Mouse (Mus musculus) forebrain, embryonic 11.5 days (tissue): ENCODE measurements at regions not wholly inside any gene's neighbourhood (a gene's known extent, or its start where the extent isn't known, plus 50 kb on each side); places are given as distances from the start of the nearest gene placed in this dataset.

ENCODE experiments used
- ATAC-seq: fragments of 200-750 bp; cut with Nextera tagmentation; replicated peaks from 2 replicates; pipeline ENCODE4 v1.8.0; 2017; ENCODE audit warnings: moderate TSS enrichment; ENCODE audit not compliant: low FRiP score
- DNase-seq: peaks from one replicate; pipeline ENCODE4 v3.0.0-alpha.2; 2017; ENCODE audit warnings: low spot score
- H3K27ac ChIP-seq: fragments of 300-500 bp; sonication (generic); 2 replicates; pipeline ENCODE4 v1.5.1; 2014; ENCODE audit warnings: low read depth, low read length
- H3K27me3 ChIP-seq: fragments of 300-500 bp; sonication (generic); 2 replicates; pipeline ENCODE4 v1.6.1; 2014; ENCODE audit warnings: mild to moderate bottlenecking, low read length, mixed read lengths; ENCODE audit not compliant: control insufficient read depth, insufficient read depth
- H3K36me3 ChIP-seq: fragments of 300-500 bp; sonication (generic); 2 replicates; pipeline ENCODE4 v1.6.1; 2014; ENCODE audit warnings: mild to moderate bottlenecking, low read length, moderate library complexity, mixed read lengths; ENCODE audit not compliant: control insufficient read depth, insufficient read depth
- H3K4me1 ChIP-seq: fragments of 300-500 bp; sonication (generic); replicated peaks from 2 replicates; pipeline ENCODE4 v1.6.1; 2014; ENCODE audit warnings: low read length, mixed read lengths; ENCODE audit not compliant: control insufficient read depth, insufficient read depth
- H3K4me2 ChIP-seq: fragments of 300-500 bp; sonication (generic); 2 replicates; pipeline ENCODE4 v1.6.1; 2014; ENCODE audit warnings: low read depth, mild to moderate bottlenecking, low read length, moderate library complexity, mixed read lengths; ENCODE audit not compliant: severe bottlenecking
- H3K4me3 ChIP-seq: fragments of 300-500 bp; sonication (generic); 2 replicates; pipeline ENCODE4 v1.5.1; 2014; ENCODE audit warnings: low read depth, low read length
- H3K9ac ChIP-seq: fragments of 300-500 bp; sonication (generic); 2 replicates; pipeline ENCODE4 v1.6.1; 2014; ENCODE audit warnings: low read length
- H3K9me3 ChIP-seq: fragments of 300-500 bp; sonication (generic); 2 replicates; pipeline ENCODE4 v1.6.1; 2016; ENCODE audit warnings: low read length, mixed read lengths; ENCODE audit not compliant: control insufficient read depth
- WGBS: fragments of 180-500 bp; shearing (Covaris S2); extraction: QIAGEN DNeasy Blood & Tissue Kit; methylation state at CpG from one replicate; pipeline ENCODE4 v1.1.7; 2014; 5-methylcytosine and 5-hydroxymethylcytosine counted together

- H3K9ac ChIP-seq, result no peak overlapping the region
- H3K4me3 ChIP-seq, result no peak overlapping the region
- no peaks in the 10 kb centered on the region for H3K4me1 ChIP-seq
- WGBS, result 55% methylated on average over 2 of the region's 2 CpGs
- no peaks in the 10 kb centered on the region for H3K27me3 ChIP-seq
- no peak for DNase-seq
- H3K36me3 ChIP-seq, result no peaks in the 10 kb centered on the region
- H3K4me2 ChIP-seq, result no peak overlapping the region
- H3K27ac ChIP-seq, result no peak overlapping the region
- H3K9me3 ChIP-seq, result no peaks in the 10 kb centered on the region
- no peak for ATAC-seq
These were observed 57.3 kb upstream of the Eda2r start for GRCm38 (mm10) chrX:97434327-97434726.

DNA sequence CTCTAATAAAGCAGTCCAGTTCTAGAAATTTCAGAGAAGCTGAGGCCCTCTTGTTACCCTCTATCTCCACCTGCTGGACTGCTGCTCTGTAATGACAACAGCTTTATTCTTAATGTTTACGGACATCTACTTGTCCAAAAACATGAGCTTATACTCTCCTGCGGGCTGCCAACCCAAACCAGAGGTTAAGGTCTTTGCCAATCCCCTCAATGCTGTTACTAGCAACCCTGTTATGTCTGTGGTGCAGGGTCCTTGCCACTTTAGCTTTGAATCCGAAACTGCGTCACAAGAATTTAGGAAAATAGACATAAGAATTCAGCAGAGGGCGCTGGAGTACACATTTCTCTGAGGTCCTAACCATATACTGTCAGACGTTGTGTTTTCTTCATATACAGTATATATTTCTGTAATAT lies 54.4 kb upstream of the Eda2r start:
- ATAC-seq, result peak; percentile 69
- Histone ChIP-seq H3K27ac (no peak overlapping the region), H3K4me2 (peak overlapping the region; percentile 40), H3K4me3 (peak overlapping the region; percentile 17; the same call in 1 of the 2 replicates), H3K36me3 (no peaks in the 10 kb centered on the region), H3K9me3 (no peaks in the 10 kb centered on the region), H3K27me3 (no peaks in the 10 kb centered on the region), H3K9ac (0 out of 2 replicates have a peak overlapping the region, but pooled peaks have one; percentile 39), H3K4me1 (no peaks in the 10 kb centered on the region)
- 17% methylated on average over 6 of the region's 6 CpGs for WGBS
- no peak for DNase-seq
